Mouse (Mus musculus) spleen, adult 18-20 months (tissue): ENCODE data around the gene Ddx27.
A peak's percentile ranks its signal among the peaks of the same experiment; 100 is the strongest.
"Not testable (repeated sequence)": the region's sequence is repeated elsewhere in the genome, so short reads cannot be mapped to it uniquely, and the experiment has no call there.

Source experiments
- DNase-seq, 2 experiments: peaks; one replicate each; pipeline ENCODE4 v3.0.0; 2022; ENCODE audit warnings: mixed read lengths in 2 of 2

The Ddx27 gene

DNA sequence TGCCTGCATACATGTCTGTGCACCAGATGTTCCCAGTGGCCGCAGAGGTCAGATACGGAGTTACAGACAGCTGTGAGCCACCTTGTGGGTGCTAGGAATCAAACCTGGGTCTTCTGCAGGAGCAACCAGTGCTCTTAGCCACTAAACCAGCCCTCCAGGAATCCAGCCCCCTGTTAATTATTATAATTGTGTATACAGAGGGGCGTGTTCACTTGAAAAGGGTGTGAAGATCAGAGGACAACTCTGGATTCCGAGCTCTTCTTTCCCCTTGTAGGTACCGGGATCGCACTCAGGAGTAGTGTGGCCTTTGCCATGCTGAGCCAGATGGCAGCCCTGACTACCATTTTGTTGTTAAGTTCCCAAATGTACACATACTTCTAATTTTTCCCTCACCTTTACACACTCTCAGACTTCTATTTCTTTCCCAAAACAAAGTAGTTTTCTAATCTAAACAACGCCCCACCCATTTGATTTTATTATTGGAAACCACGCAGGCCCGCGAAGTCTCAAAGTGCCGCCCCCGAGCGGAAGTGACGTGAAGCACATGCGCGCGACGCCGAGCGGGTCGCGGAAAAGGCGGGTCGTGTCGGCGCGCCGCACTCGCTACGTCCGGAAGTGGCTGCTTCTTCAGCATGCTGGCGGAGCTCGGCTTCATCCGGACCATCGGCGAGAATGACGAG, at the start of gene Ddx27:
Gene Ddx27, plus strand, starts transcription at position 492 of the 680 bp plus-strand sequence.
- peak; percentile 82 to 92 for DNase-seq

DNA sequence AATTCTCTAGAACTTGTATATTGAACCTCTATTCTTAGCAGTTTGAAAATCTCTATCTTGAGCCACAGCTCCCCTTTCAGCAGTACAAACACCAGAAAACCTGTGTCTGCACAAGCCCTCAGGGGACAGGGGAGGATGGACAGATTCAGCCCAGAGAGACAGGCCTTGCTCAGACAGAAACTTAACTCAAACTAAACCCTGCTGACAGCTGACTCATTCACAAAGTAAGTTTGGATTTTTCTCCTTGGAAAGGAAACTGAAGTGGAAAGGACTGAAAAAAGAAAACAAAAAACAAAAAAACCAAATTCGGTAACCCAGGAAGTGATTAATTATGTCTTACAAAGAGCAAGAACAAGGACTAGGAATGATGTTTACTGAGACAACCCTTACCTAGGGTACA, 41.8 kb upstream of the Ddx27 start:
- DNase-seq = no peak

GRCm38 (mm10) chr2:166974177-166974872, 40.7 kb upstream of the Ddx27 start:
- no peak for DNase-seq

DNA sequence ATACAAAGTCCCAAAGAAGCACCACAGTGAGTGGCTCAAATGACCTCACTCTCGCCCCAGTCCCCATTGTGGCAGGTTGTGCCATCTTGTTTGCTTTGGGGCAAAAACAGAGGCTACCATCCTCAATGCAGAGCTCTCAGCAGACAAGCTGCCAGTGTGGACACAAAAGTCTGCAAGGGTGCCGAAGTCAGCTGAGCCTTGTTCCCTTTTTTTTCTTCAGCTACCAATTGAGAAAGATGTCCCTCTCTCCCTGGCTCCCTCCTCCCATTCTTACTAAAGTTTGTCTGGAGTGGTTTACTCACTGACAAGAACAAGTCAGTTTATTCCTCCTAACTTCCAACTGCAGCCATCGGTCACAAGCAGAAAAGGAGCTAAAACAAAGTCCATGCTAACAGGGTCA, 38.6 kb upstream of the Ddx27 start:
- no peak for DNase-seq

GRCm38 (mm10) chr2:166977490-166977889, 37.5 kb upstream of the Ddx27 start:
- no peak for DNase-seq

DNA sequence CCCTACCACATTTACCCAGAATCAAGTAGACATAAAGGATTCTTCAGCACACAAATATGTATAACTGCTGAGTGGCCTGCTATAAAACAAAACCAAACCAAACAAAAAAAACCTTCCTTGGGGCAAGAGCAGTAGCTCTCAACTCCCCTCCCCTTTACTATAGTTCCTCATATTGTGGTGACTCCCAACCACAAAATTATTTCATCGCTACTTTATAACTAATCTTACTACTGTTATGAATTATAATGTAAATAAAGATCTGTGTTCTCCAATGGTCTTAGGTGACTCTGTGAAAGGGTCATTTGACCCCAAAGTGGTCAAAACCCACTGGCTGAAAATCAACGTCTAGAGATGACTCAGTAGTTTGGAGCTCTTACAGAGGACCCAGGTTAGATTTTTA, 34.8 kb upstream of the Ddx27 start:
- no peak for DNase-seq

DNA sequence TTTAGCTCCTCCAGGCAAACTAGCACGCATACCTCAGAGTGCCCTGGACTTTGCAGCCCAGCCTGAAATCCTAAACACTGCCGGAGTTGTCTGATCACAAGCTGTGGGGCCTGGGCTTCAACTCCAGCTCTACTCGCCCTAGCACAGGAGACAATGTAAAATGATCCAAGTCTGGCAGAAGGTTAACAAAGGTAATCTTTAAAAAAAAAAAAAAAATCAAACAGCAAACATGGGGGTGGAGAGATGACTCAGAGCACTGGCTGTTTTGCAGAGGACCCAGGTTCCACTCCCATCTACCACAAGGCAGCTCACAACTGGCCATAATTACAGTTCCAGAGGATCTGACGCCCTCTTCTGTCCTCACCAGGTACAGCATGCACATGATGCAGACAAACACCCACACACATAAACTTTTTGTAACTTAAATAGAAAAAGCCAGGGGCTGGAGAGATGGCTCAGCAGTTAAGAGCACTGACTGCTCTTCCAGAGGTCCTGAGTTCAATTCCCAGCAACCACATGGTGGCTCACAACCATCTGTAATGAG, 31.6 kb upstream of the Ddx27 start:
- DNase-seq = no peak

GRCm38 (mm10) chr2:166990861-166991260, 24.1 kb upstream of the Ddx27 start:
- no peak for DNase-seq

DNA sequence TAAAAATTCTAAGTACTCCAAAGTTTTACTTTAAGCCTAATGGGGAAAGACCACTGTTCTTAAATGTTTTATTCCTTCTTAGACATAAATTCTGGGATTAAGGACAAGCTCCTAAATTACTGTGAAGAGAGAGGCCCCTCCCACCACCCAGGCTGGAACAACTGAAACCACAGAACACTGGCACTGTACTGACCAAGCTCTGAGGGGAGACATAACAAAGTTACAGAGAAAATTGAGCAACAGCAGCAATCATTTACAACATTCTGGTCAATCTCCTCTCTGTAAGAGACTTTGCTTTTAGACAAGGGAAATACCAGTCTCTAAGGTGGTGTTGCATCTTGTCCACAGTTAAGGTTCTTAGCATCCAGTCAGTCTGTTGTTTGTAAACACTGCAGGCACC, 23.0 kb upstream of the Ddx27 start:
- no peak for DNase-seq

- DNase-seq = peak in 1 of 2 experiments; percentile 37
Observed at GRCm38 (mm10) chr2:166995021-166995795, 19.8 kb upstream of the Ddx27 start.

DNA sequence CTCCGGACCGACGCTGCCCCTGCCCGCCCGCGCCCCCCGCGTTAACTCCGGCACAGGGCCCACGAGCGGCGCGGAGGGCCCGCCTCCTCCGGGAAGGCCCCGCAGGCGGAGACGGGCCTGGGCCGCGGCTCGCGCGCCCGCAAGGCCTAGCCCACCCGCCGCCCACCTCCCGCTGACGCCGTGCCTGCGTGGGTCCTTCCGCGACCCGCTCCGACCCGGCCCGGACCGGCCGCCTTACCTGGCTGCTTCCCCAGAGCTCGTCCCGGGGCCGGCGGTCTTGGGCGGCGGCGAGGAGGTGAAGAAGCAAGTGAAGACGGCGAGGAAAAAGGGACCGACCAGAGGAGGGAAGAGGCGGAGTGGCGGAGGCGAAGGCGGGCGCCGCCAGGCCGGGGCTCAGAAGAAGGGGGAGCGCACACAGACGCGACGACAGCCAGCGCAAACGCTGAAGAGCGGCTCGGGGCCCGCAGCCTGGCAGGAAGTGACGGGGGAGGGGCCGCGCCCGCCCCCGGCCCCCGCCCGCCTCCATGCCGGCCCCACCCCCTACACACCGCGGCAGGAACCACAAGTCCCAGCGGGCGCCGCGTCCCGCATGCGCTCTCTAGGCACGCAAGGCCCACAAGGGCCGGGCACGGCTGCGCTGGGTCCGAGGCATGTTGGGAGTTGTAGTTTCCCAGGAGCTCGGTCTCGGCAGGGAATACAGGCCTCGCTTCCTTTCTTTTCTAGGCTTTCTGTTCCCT, 19.0 kb upstream of the Ddx27 start, which contains the start of gene Stau1:
Gene Stau1, minus strand, starts transcription at position 504 of the 737 bp plus-strand sequence.
- DNase-seq = peak; percentile 89 to 93

- no peak for DNase-seq
Observed at GRCm38 (mm10) chr2:166996533-166996894, 18.5 kb upstream of the Ddx27 start.

- DNase-seq = no peak
Observed at GRCm38 (mm10) chr2:167001486-167001885, 13.5 kb upstream of the Ddx27 start.

DNA sequence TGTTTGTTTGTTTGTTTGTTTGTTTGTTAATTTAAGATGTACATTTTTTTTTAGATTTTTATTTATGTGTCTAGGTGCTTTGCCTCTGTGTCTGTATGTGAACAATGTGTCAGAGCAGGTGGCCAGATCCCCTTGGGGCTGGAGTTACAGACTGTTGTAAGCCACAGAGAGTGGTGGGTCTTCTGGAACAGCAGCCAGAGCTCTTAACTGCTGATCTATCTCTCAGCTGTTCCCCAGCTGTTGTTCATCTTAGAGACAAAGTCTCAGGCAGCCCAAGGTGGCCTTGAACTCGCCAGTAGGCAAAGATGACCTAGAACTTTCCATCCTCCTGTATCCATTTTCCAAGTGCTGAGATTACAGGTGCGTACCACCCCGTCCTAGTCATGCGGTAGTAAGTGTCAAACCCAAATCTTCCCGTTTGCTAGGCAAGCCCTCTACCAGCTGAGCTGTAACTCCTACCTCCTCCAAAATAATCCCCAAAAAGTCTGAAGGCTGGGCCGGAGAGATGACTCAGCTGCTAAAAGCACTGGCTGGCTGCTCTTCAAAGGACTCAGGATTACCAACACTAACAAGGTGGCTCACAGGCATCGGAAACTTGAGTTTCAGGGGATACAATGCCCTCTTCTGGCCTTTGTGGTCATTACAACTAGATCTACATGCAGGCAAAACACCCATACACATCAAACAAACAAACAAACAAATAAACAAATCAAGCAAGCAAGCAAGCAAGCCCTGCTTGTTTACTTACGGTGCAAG, 10.7 kb upstream of the Ddx27 start:
- DNase-seq = peak in 1 of 2 experiments; percentile 52

- DNase-seq = no peak
Observed at GRCm38 (mm10) chr2:167006355-167006754, 8.6 kb upstream of the Ddx27 start.

- DNase-seq = no peak
Observed at GRCm38 (mm10) chr2:167007001-167007491, 7.9 kb upstream of the Ddx27 start.

DNA sequence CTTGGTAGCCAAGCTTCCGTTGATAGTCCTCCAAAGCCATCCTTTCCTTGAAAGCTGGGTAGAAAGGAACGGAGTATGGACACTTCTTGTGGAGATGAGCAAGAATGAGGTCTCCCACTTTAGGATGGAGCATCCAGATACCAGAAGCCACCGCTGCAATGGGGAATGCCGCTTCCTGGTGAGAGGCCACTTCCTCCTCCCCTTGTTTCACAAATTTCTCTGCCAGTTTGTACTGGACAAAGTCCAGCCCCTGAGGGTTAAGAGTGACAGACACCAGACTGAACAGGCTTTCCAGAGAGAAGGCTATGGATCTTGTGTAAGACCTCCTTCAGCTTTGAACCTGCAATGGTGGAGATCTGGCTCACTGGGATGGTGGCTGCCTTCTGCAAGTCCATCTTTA, 7.4 kb upstream of the Ddx27 start:
- not testable (repeated sequence) for DNase-seq

GRCm38 (mm10) chr2:167009483-167009882, 5.5 kb upstream of the Ddx27 start:
- no peak for DNase-seq

- DNase-seq = no peak
Observed at GRCm38 (mm10) chr2:167010546-167010945, 4.4 kb upstream of the Ddx27 start.

DNA sequence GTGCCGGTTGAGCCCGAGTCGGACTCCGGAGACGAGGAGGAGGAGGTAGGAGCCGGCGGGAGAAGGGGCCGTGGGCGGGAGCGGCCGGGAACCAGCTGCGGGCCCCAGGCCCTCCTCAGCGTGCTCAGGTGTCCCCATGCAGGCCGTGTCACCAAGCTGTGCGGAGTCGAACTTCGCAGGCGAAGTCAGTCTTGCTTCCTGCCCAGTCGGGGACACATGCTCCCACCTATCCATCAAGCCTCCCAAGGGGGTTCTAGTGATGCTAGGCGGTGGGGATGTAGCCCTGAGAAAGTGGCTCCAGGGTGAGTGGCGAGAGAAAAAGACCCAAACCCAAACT, 357 bp downstream of the Ddx27 start:
- DNase-seq = no peak

DNA sequence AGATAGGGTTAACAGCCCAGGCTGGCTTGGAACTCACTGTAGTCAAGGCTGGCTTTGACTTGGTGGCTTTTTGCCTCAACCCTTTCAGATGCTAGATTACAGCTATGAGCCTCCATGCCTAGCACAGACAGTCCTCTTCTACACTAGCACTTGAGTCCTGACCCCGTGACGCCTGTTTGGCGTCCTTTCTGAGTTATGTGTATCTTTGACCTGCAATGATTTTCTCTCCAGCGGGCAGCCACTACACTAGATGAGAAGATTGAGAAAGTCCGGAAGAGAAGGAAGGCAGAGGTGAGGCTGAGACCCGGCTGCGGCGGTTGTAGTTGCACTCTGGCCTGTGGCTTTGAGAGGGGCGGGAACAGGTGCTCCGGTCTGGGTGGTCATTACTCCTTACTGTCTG, 4.4 kb downstream of the Ddx27 start:
- DNase-seq = no peak

DNA sequence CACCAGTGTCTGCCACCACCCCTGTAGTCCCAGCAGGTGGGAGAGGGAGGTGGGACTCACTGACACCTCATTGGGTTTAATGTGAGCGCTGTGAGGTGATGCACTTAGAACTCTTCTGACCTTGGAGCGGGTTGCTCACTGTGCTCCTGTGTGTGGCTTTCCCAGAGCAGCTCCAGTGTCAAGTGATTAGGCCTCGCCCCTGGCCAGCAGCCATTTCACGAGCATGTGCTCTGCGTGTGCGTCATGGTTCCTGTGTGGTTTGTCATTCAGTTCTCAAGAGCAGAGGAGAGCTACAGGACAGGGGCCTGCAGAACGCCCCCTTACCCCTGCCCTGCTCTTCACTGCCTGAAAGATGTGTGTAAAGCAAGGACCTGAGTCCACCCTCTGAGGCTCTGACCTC, 13.6 kb downstream of the Ddx27 start:
- DNase-seq = no peak
